Mouse (Mus musculus) MEL (cell line): Measurements from ENCODE around the gene Daglb. TPM values are rescaled to one million over a fixed set of nuclear protein-coding genes. Genes with fewer than 3 reads are reported as not detected.

Experiments
- DNase-seq: peaks from one replicate; pipeline ENCODE4 v3.0.0; 2011; ENCODE audit warnings: low read depth, low spot score
- H3K27ac ChIP-seq: 2 replicates; pipeline ENCODE4 v1.5.1; 2012; ENCODE audit warnings: low read depth, mild to moderate bottlenecking, control low read depth, low read length, moderate library complexity; ENCODE audit not compliant: control insufficient read depth
- H3K27me3 ChIP-seq, 2 experiments: fragments of 150-350 bp in 1 of 2; sonication (generic) in 1 of 2; 2 replicates each; pipeline ENCODE4 v1.6.1; 2012; ENCODE audit warnings: low read length in 2 of 2, mild to moderate bottlenecking in 2 of 2, improper control_type of control experiment in 1 of 2, moderate library complexity in 1 of 2; ENCODE audit not compliant: insufficient read depth in 2 of 2, control insufficient read depth in 1 of 2
- H3K36me3 ChIP-seq, 2 experiments: 2 replicates each; pipeline ENCODE4 v1.6.1; 2012 to 2014; ENCODE audit warnings: low read length in 2 of 2, improper control_type of control experiment in 1 of 2, inconsistent platforms in 1 of 2, mild to moderate bottlenecking in 1 of 2; ENCODE audit not compliant: insufficient read depth in 2 of 2, control insufficient read depth in 1 of 2
- H3K4me1 ChIP-seq, 2 experiments: fragments of 150-350 bp in 1 of 2; sonication (generic) in 1 of 2; 2 replicates each; pipeline ENCODE4 v1.6.1; 2012; ENCODE audit warnings: low read length in 2 of 2, improper control_type of control experiment in 1 of 2, mild to moderate bottlenecking in 1 of 2; ENCODE audit not compliant: insufficient read depth in 2 of 2, control insufficient read depth in 1 of 2
- H3K4me3 ChIP-seq, 2 experiments: fragments of 150-350 bp in 1 of 2; sonication (generic) in 1 of 2; 2 replicates each; pipeline ENCODE4 v1.5.1; 2012; ENCODE audit warnings: low read depth in 2 of 2, low read length in 2 of 2, mild to moderate bottlenecking in 2 of 2, moderate library complexity in 2 of 2, control low read depth in 1 of 2, improper control_type of control experiment in 1 of 2; ENCODE audit not compliant: control insufficient read depth in 1 of 2, insufficient read depth in 1 of 2
- H3K79me2 ChIP-seq: 2 replicates; pipeline ENCODE4 v1.6.1; 2012; ENCODE audit warnings: mild to moderate bottlenecking, low read length, moderate library complexity; ENCODE audit not compliant: control insufficient read depth, poor library complexity, insufficient read depth
- H3K9ac ChIP-seq: 2 replicates; pipeline ENCODE4 v1.6.1; 2012; ENCODE audit warnings: low read depth, mild to moderate bottlenecking, control low read depth, low read length, moderate library complexity; ENCODE audit not compliant: control insufficient read depth, poor library complexity, severe bottlenecking
- H3K9me3 ChIP-seq: fragments of 150-350 bp; sonication (generic); replicated peaks from 2 replicates; pipeline ENCODE4 v1.6.1; 2012; ENCODE audit warnings: mild to moderate bottlenecking, low read length, improper control_type of control experiment, moderate library complexity; ENCODE audit not compliant: insufficient read depth
- BHLHE40 ChIP-seq: IDR thresholded peaks from 2 replicates; pipeline ENCODE4 v1.6.1; 2012; ENCODE audit warnings: low read depth, mild to moderate bottlenecking, inconsistent platforms, low read length, improper control_type of control experiment, borderline replicate concordance
- CHD2 ChIP-seq: IDR thresholded peaks from 2 replicates; pipeline ENCODE4 v1.6.1; 2011; ENCODE audit warnings: low read length, improper control_type of control experiment
- ELF1 ChIP-seq: IDR thresholded peaks from 2 replicates; pipeline ENCODE4 v1.6.1; 2014; ENCODE audit warnings: low read depth, mild to moderate bottlenecking, inconsistent platforms, low read length, improper control_type of control experiment, moderate library complexity
- EP300 ChIP-seq, 2 experiments: IDR thresholded peaks; 2 replicates each; pipeline ENCODE4 v1.6.1; 2011; ENCODE audit warnings: improper control_type of control experiment in 2 of 2, low read length in 2 of 2, low read depth in 1 of 2, mild to moderate bottlenecking in 1 of 2
- GATA1 ChIP-seq: IDR thresholded peaks from 2 replicates; pipeline ENCODE4 v1.6.1; 2011; ENCODE audit warnings: low read depth, low read length, improper control_type of control experiment
- HCFC1 ChIP-seq: IDR thresholded peaks from 2 replicates; pipeline ENCODE4 v1.6.1; 2012; ENCODE audit warnings: low read depth, mild to moderate bottlenecking, inconsistent platforms, low read length, improper control_type of control experiment, moderate library complexity
- JUND ChIP-seq: IDR thresholded peaks from 2 replicates; pipeline ENCODE4 v1.6.1; 2011; ENCODE audit warnings: low read depth, mild to moderate bottlenecking, improper control_type of control experiment, low read length
- KAT2A ChIP-seq: conservative IDR thresholded peaks from 2 replicates; pipeline ENCODE4 v1.6.1; 2012; ENCODE audit warnings: low read depth, low read length, improper control_type of control experiment, inconsistent platforms
- MAX ChIP-seq: IDR thresholded peaks from 2 replicates; pipeline ENCODE4 v1.6.1; 2011; ENCODE audit warnings: low read length, improper control_type of control experiment
- MAZ ChIP-seq: IDR thresholded peaks from 2 replicates; pipeline ENCODE4 v1.6.1; 2012; ENCODE audit warnings: low read depth, mild to moderate bottlenecking, inconsistent platforms, low read length, improper control_type of control experiment
- MXI1 ChIP-seq: IDR thresholded peaks from 2 replicates; pipeline ENCODE4 v1.6.1; 2011; ENCODE audit warnings: mild to moderate bottlenecking, low read depth, low read length, improper control_type of control experiment
- NELFE ChIP-seq: IDR thresholded peaks from 2 replicates; pipeline ENCODE4 v1.6.1; 2011; ENCODE audit warnings: low read depth, low read length, improper control_type of control experiment
- NRF1 ChIP-seq: IDR thresholded peaks from 2 replicates; pipeline ENCODE4 v1.6.1; 2014; ENCODE audit warnings: low read depth, mild to moderate bottlenecking, inconsistent platforms, low read length, improper control_type of control experiment, moderate library complexity; ENCODE audit not compliant: poor library complexity, insufficient read depth, severe bottlenecking
- POLR2A ChIP-seq, 2 experiments: IDR thresholded peaks; 2 replicates each; pipeline ENCODE4 v1.6.1; 2011 to 2012; ENCODE audit warnings: low read length in 2 of 2, mild to moderate bottlenecking in 2 of 2, control low read depth in 1 of 2, improper control_type of control experiment in 1 of 2, low read depth in 1 of 2, moderate library complexity in 1 of 2; ENCODE audit not compliant: control insufficient read depth in 1 of 2, insufficient read depth in 1 of 2, poor library complexity in 1 of 2
- POLR2AphosphoS2 ChIP-seq: IDR thresholded peaks from 2 replicates; pipeline ENCODE4 v1.6.1; 2011; ENCODE audit warnings: low read length, improper control_type of control experiment
- POLR2AphosphoS5 ChIP-seq: IDR thresholded peaks from 2 replicates; pipeline ENCODE4 v1.6.1; 2012; ENCODE audit warnings: low read depth, borderline replicate concordance, mild to moderate bottlenecking, inconsistent platforms, low read length, moderate library complexity, mixed read lengths
- SIN3A ChIP-seq: IDR thresholded peaks from 2 replicates; pipeline ENCODE4 v1.6.1; 2012; ENCODE audit warnings: low read length, improper control_type of control experiment, inconsistent platforms
- TBP ChIP-seq: IDR thresholded peaks from 2 replicates; pipeline ENCODE4 v1.8.0; 2011; ENCODE audit warnings: low read depth, low read length, improper control_type of control experiment
- TCF12 ChIP-seq: IDR thresholded peaks from 2 replicates; pipeline ENCODE4 v1.6.1; 2014; ENCODE audit warnings: low read depth, mild to moderate bottlenecking, inconsistent platforms, low read length, improper control_type of control experiment, moderate library complexity
- UBTF ChIP-seq: IDR thresholded peaks from 2 replicates; pipeline ENCODE4 v1.6.1; 2012; ENCODE audit warnings: low read depth, mild to moderate bottlenecking, inconsistent platforms, low read length, improper control_type of control experiment, moderate library complexity, borderline replicate concordance; ENCODE audit not compliant: insufficient read depth
- ZMIZ1 ChIP-seq: IDR thresholded peaks from 2 replicates; pipeline ENCODE4 v1.6.1; 2012; ENCODE audit warnings: low read depth, mild to moderate bottlenecking, inconsistent platforms, low read length, improper control_type of control experiment, moderate library complexity
- ZNF384 ChIP-seq: IDR thresholded peaks from 2 replicates; pipeline ENCODE4 v1.6.1; 2012; ENCODE audit warnings: low read depth, mild to moderate bottlenecking, inconsistent platforms, low read length, improper control_type of control experiment
- polyA plus RNA-seq, 2 experiments: library from polyadenylated mRNA; stranded (reverse) in 1 of 2; unstranded in 1 of 2; fragments of >175 nt in 1 of 2; fragments of >200 nt in 1 of 2; gene quantifications; 2 replicates each; pipeline versions ENCODE4 v1.2.1 to v1.2.4; 2012; ENCODE audit warnings: low replicate concordance in 2 of 2, low read depth in 1 of 2; ENCODE audit not compliant: insufficient read length in 2 of 2, insufficient read depth in 1 of 2, missing spikeins in 1 of 2
- total RNA-seq: library from RNA; depleted of rRNA; stranded (reverse); fragments of 300-350 nt; gene quantifications from 2 replicates; pipeline ENCODE4 v1.2.3, GENCODE M21; 2012; rRNA removed

The Daglb gene
- 9.0 and 10.4 TPM in 2 replicates for total RNA-seq
- polyA plus RNA-seq, result 1 to 10 TPM in 1 of 2 experiments, not detected in 1; 8.9 TPM

- Histone ChIP-seq H3K4me1 (peaks cover 10 to 11% of the 10 kb centered on the region in 2 experiments; a peak in 1 of 4 replicates), H3K4me3 (peak within 1 kb of the TSS; percentile 80 to 84), H3K9me3 (no peaks in the 10 kb centered on the region), H3K9ac (peak within 1 kb of the TSS; percentile 80), H3K27me3 (peaks cover 2% of the 10 kb centered on the region in 2 experiments; a peak in 2 of 4 replicates), H3K27ac (peak within 1 kb of the TSS; percentile 42), H3K36me3 (peaks cover 0 to 6% of the 10 kb centered on the region in 2 experiments; a peak in 3 of 4 replicates), H3K79me2 (peaks cover 13% of the 10 kb centered on the region)
- peak; percentile 77; the same call in 1 of the 2 replicates for TF ChIP-seq SIN3A
- TF ChIP-seq CHD2, result no peak
- no peak for TF ChIP-seq BHLHE40
- TF ChIP-seq TCF12, result peak; percentile 56
- no peak for TF ChIP-seq GATA1
- no peak for TF ChIP-seq KAT2A
- TF ChIP-seq POLR2AphosphoS5, result no peak
- 0 out of 2 replicates have a peak, but pooled peaks have one; percentile 31 for TF ChIP-seq ZMIZ1
- TF ChIP-seq TBP, result peak; percentile 78
- peak; percentile 89 for TF ChIP-seq MXI1
- peak; percentile 91 for TF ChIP-seq NELFE
- TF ChIP-seq JUND, result no peak
- peak; percentile 96 for TF ChIP-seq POLR2A (IDR thresholded peaks at IDR 0.05; ENCODE audit: control insufficient read depth in 1 of 2, insufficient read depth in 1 of 2, low read depth in 1 of 2, low read length in 2 of 2, poor library complexity in 1 of 2)
- peak; percentile 96 for TF ChIP-seq NRF1
- TF ChIP-seq MAZ, result peak; percentile 70; the same call in 1 of the 2 replicates
- TF ChIP-seq ZNF384, result no peak
- TF ChIP-seq POLR2AphosphoS2, result peak; percentile 74; the same call in 1 of the 2 replicates
- peak; percentile 79 for TF ChIP-seq HCFC1
- TF ChIP-seq MAX, result peak; percentile 78; the same call in 1 of the 2 replicates
- peak; percentile 97 for TF ChIP-seq ELF1
- 0 out of 4 replicates have a peak, but pooled peaks of 1 of the 2 experiments have one; percentile 4 for TF ChIP-seq EP300 (IDR thresholded peaks at IDR 0.05; ENCODE audit: low read depth in 1 of 2, low read length in 2 of 2)
- 0 out of 2 replicates have a peak, but pooled peaks have one; percentile 59 for TF ChIP-seq UBTF
- DNase-seq, result peak; percentile 97
These were observed at the start of gene Daglb for GRCm38 (mm10) chr5:143464100-143464756. Gene Daglb (plus strand): TSS chr5:143464584.
